Mouse (Mus musculus): ENCODE results near the gene Chrnb1. TPM values are rescaled to one million over a fixed set of nuclear protein-coding genes. Genes with fewer than 3 reads are reported as not detected.

Chrnb1 gene
- polyA plus RNA-seq, 1 experiment from 2014 or later, result 28.4 TPM

DNA sequence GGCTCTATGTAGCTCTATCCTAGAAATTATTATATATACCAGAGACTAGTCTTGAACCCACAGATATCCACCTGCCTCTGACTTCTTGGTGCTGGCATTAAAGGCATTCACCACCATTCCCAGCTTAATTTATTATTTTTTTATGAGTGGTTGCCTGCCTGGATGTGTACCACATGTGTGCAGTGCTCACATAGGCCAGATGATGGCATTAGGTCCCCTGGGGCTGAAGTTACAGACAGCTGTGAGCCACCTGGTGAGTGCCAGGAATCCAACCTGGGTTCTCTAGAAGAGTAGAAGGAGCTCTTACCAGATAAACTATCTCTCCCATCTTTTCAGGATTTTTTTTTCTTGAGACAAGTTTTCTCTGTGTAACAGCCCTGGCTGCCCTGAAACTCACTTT lies 14.5 kb upstream of the Chrnb1 start:
- Histone ChIP-seq H3K4me1 (ENCODE audit: control insufficient read depth, insufficient read depth, low read length) (no peaks in the 10 kb centered on the region), H3K27me3 (replicated peaks; ENCODE audit: control insufficient read depth, insufficient read depth, low read length) (peaks cover 7% of the 10 kb centered on the region)

DNA sequence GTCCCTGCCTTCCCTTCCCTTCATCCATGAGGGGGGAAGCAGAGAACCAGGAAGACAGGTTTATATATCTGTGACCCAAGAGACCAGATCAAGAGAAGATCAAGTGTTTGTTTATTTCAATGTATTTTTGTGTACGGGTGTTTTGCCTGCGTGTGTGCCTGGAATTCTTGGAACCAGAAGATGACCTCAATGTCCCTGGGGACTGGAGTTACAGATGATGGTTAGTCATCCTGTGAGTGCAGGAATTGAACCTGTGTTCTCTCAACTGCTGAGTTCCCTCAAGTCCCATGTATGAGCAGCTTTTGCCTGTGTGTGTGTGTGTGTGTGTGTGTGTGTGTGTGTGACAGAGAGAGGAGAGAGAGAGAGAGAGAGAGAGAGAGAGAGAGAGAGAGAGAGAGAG lies 11.9 kb upstream of the Chrnb1 start:
- H3K9ac ChIP-seq (ENCODE audit: low read depth, low read length), result no peak overlapping the region
- H3K9me3 ChIP-seq (ENCODE audit: control insufficient read depth, low read length), result no peaks in the 10 kb centered on the region
- ATAC-seq (ENCODE audit: low read depth) (no peak), DNase-seq (ENCODE audit: low spot score) (no peak)
- 72% methylated on average over 2 of the region's 2 CpGs for WGBS
- H3K27ac ChIP-seq (replicated peaks; ENCODE audit: low read depth, low read length), result no peak overlapping the region
- peaks cover 28% of the 10 kb centered on the region for H3K27me3 ChIP-seq (replicated peaks; ENCODE audit: control insufficient read depth, insufficient read depth, low read length)
- no peak overlapping the region for H3K4me3 ChIP-seq (ENCODE audit: low read depth, low read length)
- H3K4me1 ChIP-seq (ENCODE audit: control insufficient read depth, insufficient read depth, low read length), result peaks cover 22% of the 10 kb centered on the region
- no peaks in the 10 kb centered on the region for H3K36me3 ChIP-seq (ENCODE audit: control insufficient read depth, insufficient read depth, low read length)
- no peak overlapping the region for H3K4me2 ChIP-seq (ENCODE audit: low read depth, low read length)

More for the DNA sequence above, 14.5 kb upstream of the Chrnb1 start:
- no peak for DNase-seq (ENCODE audit: low spot score)
- H3K36me3 ChIP-seq (ENCODE audit: control insufficient read depth, insufficient read depth, low read length), result no peaks in the 10 kb centered on the region
- no peaks in the 10 kb centered on the region for H3K9me3 ChIP-seq (ENCODE audit: control insufficient read depth, low read length)
- no peak for ATAC-seq (ENCODE audit: low read depth)
- no peak overlapping the region for H3K4me2 ChIP-seq (ENCODE audit: low read depth, low read length)
- no peak overlapping the region for H3K4me3 ChIP-seq (ENCODE audit: low read depth, low read length)
- no peak overlapping the region for H3K9ac ChIP-seq (ENCODE audit: low read depth, low read length)
- no peak overlapping the region for H3K27ac ChIP-seq (replicated peaks; ENCODE audit: low read depth, low read length)

DNA sequence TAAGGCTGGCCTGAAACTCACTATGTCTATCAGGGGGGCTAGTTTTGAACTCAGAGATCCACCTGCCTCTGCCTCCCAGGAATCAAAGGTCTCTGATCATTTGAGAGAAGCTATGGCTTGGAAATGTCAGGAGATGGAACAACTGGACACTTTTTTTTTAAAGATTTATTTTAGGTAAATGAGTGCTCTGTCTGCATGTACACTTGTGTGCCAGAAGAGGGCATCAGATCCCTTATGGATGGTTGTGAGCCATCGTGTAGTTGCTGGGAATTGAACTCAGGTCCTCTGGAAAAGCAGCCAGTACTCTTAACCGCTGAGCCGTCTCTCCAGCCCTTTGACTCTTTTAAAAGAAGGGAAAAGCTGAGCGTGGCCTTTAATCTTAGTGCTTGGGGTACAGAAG lies 10.6 kb upstream of the Chrnb1 start:
- WGBS, result 84% methylated on average over 4 of the region's 4 CpGs
- Histone ChIP-seq H3K27me3 (replicated peaks; ENCODE audit: control insufficient read depth, insufficient read depth, low read length) (peaks cover 35% of the 10 kb centered on the region), H3K4me1 (ENCODE audit: control insufficient read depth, insufficient read depth, low read length) (peaks cover 32% of the 10 kb centered on the region), H3K27ac (replicated peaks; ENCODE audit: low read depth, low read length) (no peak overlapping the region), H3K4me2 (ENCODE audit: low read depth, low read length) (no peak overlapping the region), H3K36me3 (ENCODE audit: control insufficient read depth, insufficient read depth, low read length) (no peaks in the 10 kb centered on the region), H3K9me3 (ENCODE audit: control insufficient read depth, low read length) (no peaks in the 10 kb centered on the region), H3K4me3 (ENCODE audit: low read depth, low read length) (no peak overlapping the region), H3K9ac (ENCODE audit: low read depth, low read length) (no peak overlapping the region)
- ATAC-seq (ENCODE audit: low read depth) (no peak), DNase-seq (ENCODE audit: low spot score) (no peak)

DNA sequence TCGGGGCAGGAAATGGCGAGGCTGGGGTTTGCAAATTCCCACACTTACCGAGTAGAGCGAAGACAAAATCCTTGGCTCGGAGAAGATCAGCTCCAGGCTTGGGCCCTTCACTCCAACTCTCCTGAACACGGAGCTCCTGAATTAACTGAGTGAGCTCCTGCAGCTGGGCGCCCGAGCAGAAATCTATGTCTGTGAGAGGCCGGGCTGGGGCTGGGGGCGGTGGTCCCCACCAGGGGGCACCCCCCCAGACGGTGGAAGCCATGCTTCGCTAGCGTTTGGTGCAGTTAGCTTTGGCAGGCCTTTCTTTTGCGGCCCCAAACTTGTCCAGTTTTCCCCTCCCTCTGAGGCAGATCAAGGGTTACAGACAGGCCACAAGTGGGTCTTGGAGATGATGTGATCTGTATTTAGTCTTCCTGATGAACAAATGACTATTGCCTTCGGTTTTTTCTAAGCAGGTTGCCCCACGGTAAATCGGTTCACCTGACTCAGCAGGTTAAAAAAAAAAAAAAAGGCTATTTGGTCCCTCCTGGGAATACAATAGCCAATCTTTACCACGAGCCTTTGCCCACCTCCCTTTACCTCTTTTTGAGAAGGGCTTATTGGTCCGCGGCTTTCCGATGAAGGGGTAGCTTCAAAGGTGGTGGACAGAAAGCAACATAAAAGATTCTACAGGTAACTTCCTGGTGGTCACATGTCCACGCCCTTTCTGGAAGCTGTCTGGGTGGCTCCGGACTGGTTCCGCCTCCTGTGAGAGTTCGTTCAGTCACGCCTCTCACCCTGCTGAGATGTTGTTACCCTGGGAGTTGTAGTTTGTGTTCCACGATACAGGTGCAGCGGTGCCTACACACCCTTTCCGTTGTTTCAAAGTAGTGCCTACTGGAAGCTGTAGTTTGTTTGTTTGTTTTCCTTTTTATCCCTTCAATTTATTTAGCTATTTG lies 9.5 kb upstream of the Chrnb1 start, which contains the start of gene Tmem102:
Tmem102 (minus strand) TSS at position 653 of the 938 bp plus-strand sequence.
- H3K4me3 ChIP-seq (ENCODE audit: low read depth, low read length), result peak within 1 kb of the TSS; percentile 58
- H3K4me1 ChIP-seq (ENCODE audit: control insufficient read depth, insufficient read depth, low read length), result peaks cover 37% of the 10 kb centered on the region
- peaks cover 35% of the 10 kb centered on the region for H3K27me3 ChIP-seq (replicated peaks; ENCODE audit: control insufficient read depth, insufficient read depth, low read length)
- no peaks in the 10 kb centered on the region for H3K36me3 ChIP-seq (ENCODE audit: control insufficient read depth, insufficient read depth, low read length)
- no peaks in the 10 kb centered on the region for H3K9me3 ChIP-seq (ENCODE audit: control insufficient read depth, low read length)
- DNase-seq (ENCODE audit: low spot score) (peak; percentile 65), ATAC-seq (ENCODE audit: low read depth) (no peak)
- H3K9ac ChIP-seq (ENCODE audit: low read depth, low read length), result peak within 1 kb of the TSS; percentile 59; the same call in 1 of the 2 replicates
- H3K4me2 ChIP-seq (ENCODE audit: low read depth, low read length), result peak within 1 kb of the TSS; percentile 97
- WGBS, result 6% methylated on average over 27 of the region's 29 CpGs
- H3K27ac ChIP-seq (replicated peaks; ENCODE audit: low read depth, low read length), result no peak within 1 kb of the TSS

DNA sequence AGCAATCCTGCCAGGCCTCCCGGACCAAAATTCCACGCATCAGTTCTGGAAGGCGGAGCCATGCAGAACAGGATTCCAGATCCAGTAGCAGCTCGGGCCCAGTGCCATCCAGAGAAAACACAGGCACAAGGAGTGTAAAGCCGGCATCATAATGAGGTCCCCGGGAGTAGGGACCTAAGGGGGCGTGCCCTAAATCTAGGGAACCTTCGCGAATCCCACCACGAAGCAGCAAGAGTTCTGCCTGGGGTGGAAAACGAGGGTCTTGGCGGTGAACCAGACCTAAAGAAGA lies 8.9 kb upstream of the Chrnb1 start:
- peaks cover 40% of the 10 kb centered on the region for H3K4me1 ChIP-seq (ENCODE audit: control insufficient read depth, insufficient read depth, low read length)
- no peaks in the 10 kb centered on the region for H3K9me3 ChIP-seq (ENCODE audit: control insufficient read depth, low read length)
- H3K4me2 ChIP-seq (ENCODE audit: low read depth, low read length), result peak overlapping the region; percentile 97
- ATAC-seq (ENCODE audit: low read depth) (no peak), DNase-seq (ENCODE audit: low spot score) (peak; percentile 41)
- WGBS, result 9% methylated on average over 12 of the region's 12 CpGs
- no peaks in the 10 kb centered on the region for H3K36me3 ChIP-seq (ENCODE audit: control insufficient read depth, insufficient read depth, low read length)
- peak overlapping the region; percentile 59; the same call in 1 of the 2 replicates for H3K9ac ChIP-seq (ENCODE audit: low read depth, low read length)
- H3K4me3 ChIP-seq (ENCODE audit: low read depth, low read length), result peak overlapping the region; percentile 58
- no peak overlapping the region for H3K27ac ChIP-seq (replicated peaks; ENCODE audit: low read depth, low read length)
- H3K27me3 ChIP-seq (replicated peaks; ENCODE audit: control insufficient read depth, insufficient read depth, low read length), result peaks cover 35% of the 10 kb centered on the region

DNA sequence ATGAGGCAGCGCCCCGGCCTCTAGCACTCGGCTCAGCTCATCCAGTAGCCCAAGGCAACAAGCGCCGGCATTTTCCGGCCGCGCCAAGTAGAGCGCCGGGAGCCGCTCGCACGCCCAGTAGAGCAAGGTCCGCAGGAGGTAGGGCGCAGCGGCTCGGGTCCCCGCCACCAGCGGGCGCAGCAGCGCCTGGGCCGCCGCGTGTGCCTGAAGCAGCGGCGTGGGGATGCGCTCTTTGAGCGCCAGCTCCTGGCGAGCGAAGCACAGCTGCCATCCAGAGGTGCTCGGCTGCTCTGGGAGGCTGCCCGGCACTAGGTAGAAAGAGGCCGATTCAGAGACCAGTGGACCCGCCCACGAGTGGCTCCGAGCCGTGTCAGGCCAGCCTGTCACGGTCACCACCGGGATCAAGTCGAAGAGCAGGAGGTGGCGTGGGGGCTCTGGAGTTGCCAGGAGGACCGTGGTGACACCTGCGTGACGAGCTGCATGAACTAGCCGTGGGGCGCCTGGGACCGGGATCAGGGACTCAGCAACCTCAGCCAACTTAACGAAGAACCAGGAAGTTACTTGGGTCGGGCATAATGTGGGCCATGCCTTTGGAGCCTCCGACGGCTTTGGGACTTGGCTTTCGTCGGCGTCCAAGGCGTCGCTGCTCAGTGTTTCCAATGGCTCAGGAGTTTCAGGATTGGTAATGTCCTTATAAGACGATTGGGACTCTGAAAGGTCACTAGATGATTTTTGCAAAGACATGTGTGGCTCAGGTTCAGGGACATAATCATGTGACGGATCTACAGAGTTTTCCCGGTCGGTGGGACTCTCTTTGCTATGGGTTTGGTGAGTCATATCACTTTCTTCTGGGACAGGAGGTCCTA lies 8.3 kb upstream of the Chrnb1 start:
- peak overlapping the region; percentile 58 for H3K4me3 ChIP-seq (ENCODE audit: low read depth, low read length)
- H3K27me3 ChIP-seq (replicated peaks; ENCODE audit: control insufficient read depth, insufficient read depth, low read length), result peaks cover 35% of the 10 kb centered on the region
- DNase-seq (ENCODE audit: low spot score) (peak; percentile 87), ATAC-seq (ENCODE audit: low read depth) (peak; percentile 62)
- H3K4me2 ChIP-seq (ENCODE audit: low read depth, low read length), result peak overlapping the region; percentile 97
- H3K36me3 ChIP-seq (ENCODE audit: control insufficient read depth, insufficient read depth, low read length), result no peaks in the 10 kb centered on the region
- H3K27ac ChIP-seq (replicated peaks; ENCODE audit: low read depth, low read length), result no peak overlapping the region
- WGBS, result 2% methylated on average over 38 of the region's 60 CpGs
- peaks cover 44% of the 10 kb centered on the region for H3K4me1 ChIP-seq (ENCODE audit: control insufficient read depth, insufficient read depth, low read length)
- peak overlapping the region; percentile 59 for H3K9ac ChIP-seq (ENCODE audit: low read depth, low read length)
- H3K9me3 ChIP-seq (ENCODE audit: control insufficient read depth, low read length), result no peaks in the 10 kb centered on the region

DNA sequence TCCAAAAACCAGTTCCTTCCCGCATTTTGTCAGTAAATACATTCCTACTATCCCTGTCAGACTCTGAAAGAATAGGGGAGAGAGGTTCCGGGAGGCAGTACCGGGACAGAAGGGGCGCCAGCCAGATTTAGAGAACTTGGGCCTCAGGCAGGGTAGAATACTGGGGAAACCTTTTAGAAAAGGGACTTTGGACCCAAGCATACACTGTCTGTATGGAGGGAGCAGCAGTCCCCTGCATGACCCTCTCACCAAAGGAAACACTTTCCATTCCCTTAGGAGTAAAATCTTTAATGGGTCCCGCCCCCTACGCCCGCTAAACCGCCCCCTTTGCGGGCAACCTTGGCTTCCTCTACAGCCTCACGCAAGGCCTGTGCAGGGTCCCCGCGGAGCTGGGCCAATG lies 7.6 kb upstream of the Chrnb1 start:
- H3K36me3 ChIP-seq (ENCODE audit: control insufficient read depth, insufficient read depth, low read length), result no peaks in the 10 kb centered on the region
- peak overlapping the region; percentile 64 for H3K9ac ChIP-seq (ENCODE audit: low read depth, low read length)
- H3K4me1 ChIP-seq (ENCODE audit: control insufficient read depth, insufficient read depth, low read length), result peaks cover 44% of the 10 kb centered on the region
- DNase-seq (ENCODE audit: low spot score) (no peak), ATAC-seq (ENCODE audit: low read depth) (no peak)
- peak overlapping the region; percentile 97 for H3K4me2 ChIP-seq (ENCODE audit: low read depth, low read length)
- no peak overlapping the region for H3K27ac ChIP-seq (replicated peaks; ENCODE audit: low read depth, low read length)
- H3K9me3 ChIP-seq (ENCODE audit: control insufficient read depth, low read length), result no peaks in the 10 kb centered on the region
- WGBS, result 2% methylated on average over 11 of the region's 12 CpGs
- peak overlapping the region; percentile 58 for H3K4me3 ChIP-seq (ENCODE audit: low read depth, low read length)
- peaks cover 35% of the 10 kb centered on the region for H3K27me3 ChIP-seq (replicated peaks; ENCODE audit: control insufficient read depth, insufficient read depth, low read length)

DNA sequence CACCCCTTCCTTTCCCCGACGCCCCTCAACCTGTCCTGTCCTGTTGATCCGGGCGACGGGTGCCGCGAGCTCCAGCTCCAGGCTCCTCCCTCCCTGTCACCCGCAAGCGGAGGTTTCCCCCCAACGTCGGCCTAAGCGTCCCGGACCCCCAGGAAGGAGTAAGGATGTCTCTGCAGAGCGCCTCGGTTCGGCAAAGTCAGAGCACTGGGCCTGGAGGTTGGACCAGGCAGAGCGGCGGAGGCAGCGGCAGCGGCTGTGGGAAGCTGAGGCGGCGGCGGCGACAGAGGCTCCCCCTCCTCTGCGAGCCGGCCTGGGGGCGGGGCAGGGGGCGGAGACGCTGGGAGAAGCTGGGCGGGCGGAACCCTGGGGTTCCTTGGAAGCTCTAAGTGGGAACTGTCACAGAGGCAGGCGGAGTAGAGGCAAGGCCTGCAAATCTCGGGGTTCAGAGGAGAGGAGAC lies 6.9 kb upstream of the Chrnb1 start:
- DNase-seq (ENCODE audit: low spot score) (peak; percentile 91), ATAC-seq (ENCODE audit: low read depth) (peak; percentile 45)
- Histone ChIP-seq H3K4me3 (ENCODE audit: low read depth, low read length) (peak overlapping the region; percentile 58), H3K27ac (replicated peaks; ENCODE audit: low read depth, low read length) (0 out of 2 replicates have a peak overlapping the region, but pooled peaks have one; percentile 34), H3K9me3 (ENCODE audit: control insufficient read depth, low read length) (no peaks in the 10 kb centered on the region), H3K36me3 (ENCODE audit: control insufficient read depth, insufficient read depth, low read length) (no peaks in the 10 kb centered on the region), H3K4me1 (ENCODE audit: control insufficient read depth, insufficient read depth, low read length) (peaks cover 44% of the 10 kb centered on the region), H3K4me2 (ENCODE audit: low read depth, low read length) (peak overlapping the region; percentile 97), H3K27me3 (replicated peaks; ENCODE audit: control insufficient read depth, insufficient read depth, low read length) (peaks cover 41% of the 10 kb centered on the region), H3K9ac (ENCODE audit: low read depth, low read length) (peak overlapping the region; percentile 64)
- WGBS, result 1% methylated on average over 18 of the region's 33 CpGs

All from embryonic facial prominence, embryonic 14.5 days (tissue).